Mouse (Mus musculus) intestine, embryonic 16.5 days (tissue): Measurements from ENCODE around the gene Krt75. TPM values are rescaled to one million over a fixed set of nuclear protein-coding genes. Genes with fewer than 3 reads are reported as not detected.
"Not testable (repeated sequence)": the region's sequence is repeated elsewhere in the genome, so short reads cannot be mapped to it uniquely, and the experiment has no call there.

ENCODE experiments used
- ATAC-seq: fragments of 200-750 bp; cut with Nextera tagmentation; 2 replicates; pipeline ENCODE4 v1.8.0; 2017; ENCODE audit warnings: moderate TSS enrichment, moderate library complexity
- H3K27ac ChIP-seq: fragments of 300-500 bp; sonication (generic); 2 replicates; pipeline ENCODE4 v1.5.1; 2014; ENCODE audit warnings: mild to moderate bottlenecking, low read length
- H3K27me3 ChIP-seq: fragments of 300-500 bp; sonication (generic); replicated peaks from 2 replicates; pipeline ENCODE4 v1.6.1; 2014; ENCODE audit warnings: low read length, control low read depth, mixed read lengths; ENCODE audit not compliant: control insufficient read depth, insufficient read depth
- H3K36me3 ChIP-seq: fragments of 300-500 bp; sonication (generic); 2 replicates; pipeline ENCODE4 v1.6.1; 2014; ENCODE audit warnings: low read length, control low read depth; ENCODE audit not compliant: control insufficient read depth, insufficient read depth
- H3K4me1 ChIP-seq: fragments of 300-500 bp; sonication (generic); 2 replicates; pipeline ENCODE4 v1.6.1; 2014; ENCODE audit warnings: low read length, control low read depth, mixed read lengths; ENCODE audit not compliant: control insufficient read depth, insufficient read depth
- H3K4me2 ChIP-seq: fragments of 300-500 bp; sonication (generic); 2 replicates; pipeline ENCODE4 v1.6.1; 2014; ENCODE audit warnings: low read depth, low read length, control low read depth
- H3K4me3 ChIP-seq: fragments of 300-500 bp; sonication (generic); 2 replicates; pipeline ENCODE4 v1.5.1; 2014; ENCODE audit warnings: mild to moderate bottlenecking, low read length
- H3K9ac ChIP-seq: fragments of 300-500 bp; sonication (generic); 2 replicates; pipeline ENCODE4 v1.6.1; 2014; ENCODE audit warnings: low read depth, low read length
- H3K9me3 ChIP-seq: fragments of 300-500 bp; sonication (generic); 2 replicates; pipeline ENCODE4 v1.6.1; 2016; ENCODE audit warnings: low read length, control low read depth; ENCODE audit not compliant: control insufficient read depth
- WGBS: fragments of 180-500 bp; shearing (Covaris S2); extraction: QIAGEN DNeasy Blood & Tissue Kit; methylation state at CpG from one replicate; pipeline ENCODE4 v1.1.7; 2014; 5-methylcytosine and 5-hydroxymethylcytosine counted together
- microRNA-seq: library from miRNA; unstranded; fragments of <30 nt; microRNA quantifications from one replicate; pipeline ENCODE4, GENCODE M21; 2016
- polyA plus RNA-seq: library from polyadenylated mRNA; unstranded; fragments of >200 nt; fragmentation: Nextera tagmentation; extraction: Ambion mirVana; gene quantifications from 2 replicates; pipeline ENCODE4 v1.2.1, GENCODE M21; 2015

Krt75 gene
- polyA plus RNA-seq, 1 experiment from 2014 or later = not detected

- H3K36me3 ChIP-seq = no peaks in the 10 kb centered on the region
- H3K9me3 ChIP-seq = no peaks in the 10 kb centered on the region
- H3K4me2 ChIP-seq = no peak within 1 kb of the TSS
- no peak for ATAC-seq
- no peaks in the 10 kb centered on the region; the same call in 1 of the 2 replicates for H3K27me3 ChIP-seq
- H3K9ac ChIP-seq = no peak within 1 kb of the TSS
- no peak within 1 kb of the TSS for H3K27ac ChIP-seq
- H3K4me1 ChIP-seq = 0 out of 2 replicates have a peak, but pooled peaks cover 3% of the 10 kb centered on the region
- WGBS = 79% methylated on average over 7 of the region's 7 CpGs
- no peak within 1 kb of the TSS for H3K4me3 ChIP-seq
Observed at GRCm38 (mm10) chr15:101532720-101533119, 41.0 kb downstream of the Krt75 start, which contains the start of gene Krt84. Gene Krt84 (minus strand): TSS chr15:101532820.

GRCm38 (mm10) chr15:101522556-101523232 lies 51.0 kb downstream of the Krt75 start:
- 0 out of 2 replicates have a peak, but pooled peaks cover 2% of the 10 kb centered on the region for H3K4me1 ChIP-seq
- no peaks in the 10 kb centered on the region for H3K27me3 ChIP-seq
- H3K9me3 ChIP-seq = no peaks in the 10 kb centered on the region
- WGBS = 56% methylated on average over 4 of the region's 4 CpGs
- no peak overlapping the region for H3K4me2 ChIP-seq
- peak; percentile 92 for ATAC-seq
- no peak overlapping the region for H3K4me3 ChIP-seq
- H3K9ac ChIP-seq = no peak overlapping the region
- H3K27ac ChIP-seq = peak overlapping the region; percentile 67; the same call in 1 of the 2 replicates
- H3K36me3 ChIP-seq = no peaks in the 10 kb centered on the region

- 18% methylated on average over 2 of the region's 2 CpGs for WGBS
- ATAC-seq = no peak
- Histone ChIP-seq H3K4me2 (no peak overlapping the region), H3K9ac (no peak overlapping the region), H3K36me3 (no peaks in the 10 kb centered on the region), H3K4me1 (0 out of 2 replicates have a peak, but pooled peaks cover 2% of the 10 kb centered on the region), H3K27me3 (no peaks in the 10 kb centered on the region), H3K27ac (no peak overlapping the region), H3K9me3 (no peaks in the 10 kb centered on the region), H3K4me3 (no peak overlapping the region)
Observed at GRCm38 (mm10) chr15:101519792-101520191, 53.9 kb downstream of the Krt75 start.

GRCm38 (mm10) chr15:101517161-101517560 lies 56.5 kb downstream of the Krt75 start, which contains the start of gene Gm49425:
Gene Gm49425 (minus strand): TSS chr15:101517261.
- H3K27me3 ChIP-seq, H3K4me1 ChIP-seq, ATAC-seq, H3K4me3 ChIP-seq, H3K36me3 ChIP-seq, H3K4me2 ChIP-seq, H3K9ac ChIP-seq, H3K27ac ChIP-seq, H3K9me3 ChIP-seq: not testable (repeated sequence)
- 78% methylated on average over 2 of the region's 2 CpGs for WGBS

Small RNA genes lying within 50 kb of the gene (microRNA-seq; reads per million reads assigned to microRNA genes)
- gene Gm44393 = not detected
- not detected for gene Gm44460

Other genes with a start within 250 kb of the Krt75 start
- 1.1 and 1.2 TPM in 2 replicates for gene Krt80, start 203.7 kb downstream of the Krt75 start, polyA plus RNA-seq
- gene Krt7, start 162.9 kb downstream of the Krt75 start, polyA plus RNA-seq = 156 and 160 TPM in 2 replicates
- gene Krt87, start 135.1 kb downstream of the Krt75 start, polyA plus RNA-seq = 0.38 and 0.48 TPM in 2 replicates
- gene Krt88, start 126.2 kb downstream of the Krt75 start, polyA plus RNA-seq = 0.20 TPM in 1 of 2 replicates, not detected in the other
- gene Krt81, start 110.2 kb downstream of the Krt75 start, polyA plus RNA-seq = not detected in 2 replicates
- gene Krt86, start 100.4 kb downstream of the Krt75 start, polyA plus RNA-seq = not detected in 2 replicates
- 0.09 TPM in 1 of 2 replicates, not detected in the other for gene Krt83, start 82.4 kb downstream of the Krt75 start, polyA plus RNA-seq
- gene Gm49425, start 56.6 kb downstream of the Krt75 start, polyA plus RNA-seq = not detected in 2 replicates
- 0.28 and 0.53 TPM in 2 replicates for gene Krt84, start 41.1 kb downstream of the Krt75 start, polyA plus RNA-seq
- gene Krt82, start 23.2 kb downstream of the Krt75 start, polyA plus RNA-seq = not detected in 2 replicates
- gene Krt90, start 11.0 kb downstream of the Krt75 start, polyA plus RNA-seq = 0.09 and 0.16 TPM in 2 replicates
- 0.11 TPM in 1 of 2 replicates, not detected in the other for gene Gm5414, start 54.3 kb upstream of the Krt75 start, polyA plus RNA-seq
- not detected in 2 replicates for gene Gm5478, start 73.5 kb upstream of the Krt75 start, polyA plus RNA-seq
- not detected in 2 replicates for gene Krt6b, start 106.4 kb upstream of the Krt75 start, polyA plus RNA-seq
- gene Krt6a, start 120.4 kb upstream of the Krt75 start, polyA plus RNA-seq = 0.07 and 0.39 TPM in 2 replicates
- 0.13 and 0.34 TPM in 2 replicates for gene Krt5, start 139.0 kb upstream of the Krt75 start, polyA plus RNA-seq
- gene Krt71, start 169.2 kb upstream of the Krt75 start, polyA plus RNA-seq = not detected in 2 replicates
- gene Krt72, start 212.6 kb upstream of the Krt75 start, polyA plus RNA-seq = not detected in 2 replicates
- not detected in 2 replicates for gene Krt73, start 228.4 kb upstream of the Krt75 start, polyA plus RNA-seq
- gene Krt2, start 244.3 kb upstream of the Krt75 start, polyA plus RNA-seq = not detected in 2 replicates